Mouse (Mus musculus): ENCODE data around the gene Ap3s2.

Ap3s2 gene

DNA sequence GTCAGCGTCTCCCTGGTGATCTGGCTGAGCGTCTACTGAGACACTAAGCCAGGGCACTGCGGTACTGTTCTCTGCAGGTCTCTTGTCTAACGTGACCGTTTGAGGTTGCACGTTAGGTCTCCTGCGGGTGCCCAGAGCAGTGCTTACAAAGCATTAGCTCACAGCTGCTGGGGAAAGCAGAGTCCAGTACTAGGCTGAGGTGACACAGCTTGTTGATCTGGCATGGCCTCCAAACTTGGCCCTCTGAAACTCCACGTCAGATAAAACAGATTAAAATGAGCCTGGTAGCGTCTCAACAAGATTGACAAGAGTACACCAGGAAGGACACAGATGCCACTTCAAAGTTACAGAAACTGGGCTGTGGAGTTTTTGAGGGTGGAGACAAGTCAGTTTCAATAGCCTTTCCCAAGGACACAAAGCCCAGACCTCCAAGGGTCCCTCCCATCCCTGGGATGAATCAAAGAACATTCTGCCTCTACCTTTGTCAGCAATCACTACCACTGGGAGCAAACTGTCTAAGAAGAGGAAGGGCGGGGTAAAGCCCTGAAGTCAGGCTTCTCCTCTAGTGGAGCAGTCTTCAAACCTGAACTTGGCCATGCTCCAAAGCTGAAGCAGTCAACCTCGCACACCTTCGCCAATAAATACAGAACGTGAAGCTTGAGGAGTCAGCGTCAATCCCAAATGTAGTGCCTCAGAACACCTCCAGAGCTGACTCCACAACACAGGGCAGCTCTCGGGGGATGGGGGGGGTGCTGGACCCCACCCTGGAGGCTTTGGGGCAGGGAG, 29.8 kb downstream of the Ap3s2 start:
- no peak for ATAC-seq (ENCODE audit: low TSS enrichment)

DNA sequence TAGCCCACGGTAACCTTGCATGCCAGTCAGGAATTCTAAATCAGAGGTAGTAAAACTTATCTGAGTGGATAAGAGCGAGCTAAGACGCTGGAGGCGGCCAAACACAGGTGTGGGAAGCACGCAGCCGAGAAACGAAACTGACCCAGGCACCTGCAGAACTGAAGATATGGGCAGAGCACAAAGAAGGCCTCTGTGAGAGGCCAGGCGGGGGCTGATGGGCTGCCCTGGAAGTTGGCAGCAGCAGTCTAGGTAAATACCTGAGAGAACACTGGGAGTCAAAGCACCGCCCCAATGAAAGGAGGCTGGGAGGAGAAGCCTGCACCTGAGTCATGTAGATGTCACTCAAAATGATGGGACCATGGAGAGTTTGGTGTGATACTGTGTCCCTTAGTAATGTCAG, 31.8 kb downstream of the Ap3s2 start:
- ATAC-seq (ENCODE audit: low TSS enrichment): no peak

DNA sequence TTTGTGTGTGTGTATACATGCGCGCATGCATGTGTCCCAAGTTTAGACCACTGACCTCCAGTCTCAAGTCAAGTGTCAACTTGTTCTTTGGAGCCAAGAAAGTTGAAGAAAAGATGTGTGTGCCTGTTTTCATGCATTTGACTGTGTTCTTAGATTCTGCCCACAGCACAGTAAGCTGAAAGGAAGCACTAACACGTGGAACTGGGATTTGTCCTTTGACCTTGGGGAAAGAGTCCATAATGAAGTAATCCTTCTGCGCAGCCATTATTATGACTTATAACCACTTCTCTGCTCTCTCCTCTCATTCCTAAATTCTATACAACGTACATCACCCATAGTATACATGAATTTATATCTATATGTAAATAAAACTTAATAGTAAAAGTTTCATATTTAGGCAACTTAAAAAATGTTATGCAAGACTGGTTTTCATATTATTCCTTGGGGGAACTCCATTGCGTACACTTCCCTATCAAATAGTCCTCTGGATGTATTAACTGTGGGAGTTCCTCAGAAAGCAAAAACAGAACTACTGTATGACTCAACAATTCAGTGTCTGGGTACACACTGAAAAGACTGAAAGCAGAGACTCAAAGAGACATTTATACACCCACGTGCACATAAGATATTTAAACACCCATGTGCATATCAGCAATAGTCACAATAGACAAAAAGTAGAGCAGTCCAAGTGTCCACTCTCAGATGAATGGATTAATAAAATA, 36.7 kb downstream of the Ap3s2 start:
- no peak for ATAC-seq (ENCODE audit: low TSS enrichment)

DNA sequence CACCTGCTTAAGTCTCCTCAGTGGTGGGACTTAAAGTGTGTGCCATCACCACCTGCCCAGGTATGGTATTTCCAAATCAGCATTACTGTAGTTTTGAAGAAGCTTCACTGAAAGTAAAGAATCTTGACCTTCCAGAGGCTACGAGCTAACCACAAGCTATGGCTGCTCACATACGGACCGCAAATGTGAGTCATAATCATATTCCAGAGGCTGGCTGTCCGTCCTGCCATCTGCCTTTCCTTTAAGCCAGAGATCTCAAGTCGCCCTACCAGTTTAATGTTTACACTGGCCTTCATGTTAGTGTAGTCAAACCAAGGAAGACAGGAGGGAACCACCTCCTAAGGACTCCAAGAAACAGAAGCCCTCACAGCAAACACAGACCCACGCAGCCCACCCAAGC, 38.5 kb downstream of the Ap3s2 start:
- ATAC-seq (ENCODE audit: low TSS enrichment): no peak

DNA sequence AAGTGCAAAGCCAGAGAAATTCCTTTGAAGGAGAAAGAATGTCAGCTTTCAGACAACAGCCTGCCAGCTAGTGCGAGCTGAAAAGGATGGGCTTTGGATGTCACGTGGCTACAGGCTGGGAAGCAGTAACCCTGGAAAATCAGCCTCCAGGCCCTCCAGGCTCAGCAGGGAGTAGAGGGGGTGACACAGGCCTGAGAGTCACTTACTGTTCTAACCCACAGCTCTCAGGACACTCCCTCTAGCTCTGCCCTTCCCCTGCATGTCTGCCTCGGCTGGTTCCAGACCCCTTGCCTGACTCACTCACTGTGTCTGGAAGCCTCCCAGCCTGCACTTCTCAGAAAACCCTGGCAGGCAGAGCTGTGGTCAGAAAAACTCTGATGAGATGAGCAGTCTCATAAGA, 39.5 kb downstream of the Ap3s2 start:
- no peak for ATAC-seq (ENCODE audit: low TSS enrichment)

DNA sequence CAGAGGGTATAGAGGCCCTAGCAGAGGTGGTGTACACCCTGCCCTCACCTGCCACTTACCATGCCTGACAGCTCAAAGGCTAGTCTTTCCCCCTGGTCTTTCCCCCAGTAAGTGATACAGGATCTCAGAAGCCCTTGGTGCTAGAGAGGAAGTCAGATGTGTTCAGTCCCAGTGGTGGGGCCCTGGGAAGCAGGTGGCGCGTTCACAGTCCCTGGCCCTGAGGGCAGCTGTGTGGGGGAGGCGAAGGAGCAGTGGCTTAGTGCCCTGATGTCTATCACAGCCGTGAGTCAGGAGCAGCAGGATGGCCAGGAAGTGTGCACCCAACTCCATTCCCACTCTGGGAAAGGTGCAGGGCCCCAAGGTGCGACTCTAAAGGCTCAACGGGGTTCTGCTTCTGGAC, 40.4 kb downstream of the Ap3s2 start:
- no peak for ATAC-seq (ENCODE audit: low TSS enrichment)

DNA sequence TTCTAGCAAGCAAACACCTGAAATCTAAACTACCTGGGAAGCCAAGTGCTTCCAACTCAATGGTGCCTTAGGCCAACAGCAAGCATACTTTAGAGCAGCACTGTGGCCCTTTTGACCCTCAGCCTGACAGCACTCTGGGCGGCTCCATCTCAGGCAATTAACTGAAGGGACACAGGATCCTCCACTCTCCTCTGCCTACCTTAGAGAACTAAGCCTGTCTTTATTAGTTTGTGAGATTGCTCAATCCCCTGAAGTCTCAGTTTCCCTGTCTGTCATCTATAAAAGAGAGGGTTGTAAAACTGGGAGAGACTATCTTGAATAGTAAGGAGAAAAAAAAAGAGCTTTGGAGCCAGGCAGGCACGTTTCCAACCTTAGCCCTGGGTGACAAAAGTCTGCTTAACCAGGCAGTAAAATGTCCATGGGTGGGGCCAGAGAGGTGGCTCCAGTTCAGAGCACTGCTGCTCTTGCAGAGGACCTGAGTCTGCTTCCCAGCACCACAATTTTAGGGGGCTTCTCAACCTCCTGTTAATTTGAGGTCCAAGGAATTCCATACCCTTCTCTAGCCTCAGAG, 41.9 kb downstream of the Ap3s2 start:
- no peak for ATAC-seq (ENCODE audit: low TSS enrichment)

DNA sequence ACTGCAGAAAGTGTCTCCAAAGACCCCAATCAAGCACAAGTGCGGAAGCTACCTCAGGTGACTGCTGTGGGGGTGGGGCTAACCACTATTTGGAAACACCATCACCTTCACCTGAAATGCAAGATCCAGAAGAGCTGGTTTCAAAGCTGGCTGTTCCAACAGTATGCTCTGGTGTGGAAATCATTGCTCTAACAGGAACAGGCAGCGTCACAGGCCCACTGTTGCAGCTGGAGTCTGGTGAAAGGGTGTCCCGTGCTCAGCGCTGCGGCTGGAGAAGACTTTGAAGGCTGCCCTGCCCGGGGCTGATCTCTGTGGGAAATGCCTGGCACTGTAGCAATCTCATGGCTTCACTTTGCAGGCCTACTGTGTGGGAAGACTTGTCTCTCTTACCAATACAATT, 47.0 kb downstream of the Ap3s2 start:
- no peak for ATAC-seq (ENCODE audit: low TSS enrichment)

DNA sequence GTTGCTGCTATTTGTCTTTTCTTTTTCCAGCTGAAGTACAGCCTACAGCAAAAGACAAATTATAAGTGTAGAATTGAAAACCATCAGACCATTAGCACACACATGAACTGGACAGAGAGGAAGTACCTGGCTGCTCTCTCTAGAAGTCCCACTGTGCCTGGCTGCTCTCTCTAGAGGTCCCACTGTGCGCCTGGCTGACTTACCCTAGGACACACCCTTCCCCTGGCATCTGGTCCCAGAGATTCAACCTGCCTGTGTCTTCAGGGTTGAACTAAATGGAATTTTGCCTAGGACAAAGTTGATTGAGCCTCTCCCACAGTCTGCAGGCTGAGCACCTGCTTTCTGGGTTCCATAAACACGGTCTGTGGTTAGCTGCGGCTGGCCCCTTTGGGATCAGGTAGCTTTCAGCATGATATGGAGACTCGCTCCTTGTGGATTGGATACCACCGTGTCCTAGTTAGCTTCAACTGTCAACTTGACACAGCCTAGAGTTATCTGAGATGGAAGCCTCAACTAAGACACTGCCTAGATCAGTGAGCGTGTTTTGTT, 48.6 kb downstream of the Ap3s2 start:
- ATAC-seq (ENCODE audit: low TSS enrichment): no peak

DNA sequence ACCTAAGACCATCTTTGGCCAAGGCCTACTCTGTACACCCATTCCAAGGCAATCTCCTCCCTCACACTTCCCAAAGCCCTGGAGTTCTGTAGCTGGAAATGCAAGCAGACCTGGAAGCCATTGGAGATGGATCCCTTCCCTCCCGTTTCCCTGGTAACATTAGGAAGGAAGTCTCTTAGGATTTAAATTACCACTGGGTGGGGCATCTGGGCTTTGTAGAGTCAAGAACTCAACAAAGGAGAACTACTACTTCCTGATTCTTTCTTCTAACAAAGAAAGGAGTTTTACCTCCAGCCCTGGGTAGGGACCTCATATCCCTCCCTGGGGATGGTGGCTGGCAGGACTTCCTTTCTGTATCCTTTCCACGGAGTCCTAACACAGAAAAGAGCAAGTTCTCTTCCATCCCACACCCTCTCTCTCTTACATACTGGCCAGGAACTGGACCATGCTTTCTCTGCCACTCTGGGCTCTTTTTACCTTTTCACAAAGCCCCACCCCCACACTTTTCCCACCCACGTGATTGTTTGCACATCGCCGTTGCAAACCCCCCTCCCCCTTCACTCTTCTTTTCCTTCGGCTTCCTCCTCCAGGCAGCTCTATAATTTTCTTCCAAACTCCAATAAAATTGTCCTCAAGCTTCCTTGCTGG, 51.3 kb downstream of the Ap3s2 start:
- ATAC-seq (ENCODE audit: low TSS enrichment): no peak

DNA sequence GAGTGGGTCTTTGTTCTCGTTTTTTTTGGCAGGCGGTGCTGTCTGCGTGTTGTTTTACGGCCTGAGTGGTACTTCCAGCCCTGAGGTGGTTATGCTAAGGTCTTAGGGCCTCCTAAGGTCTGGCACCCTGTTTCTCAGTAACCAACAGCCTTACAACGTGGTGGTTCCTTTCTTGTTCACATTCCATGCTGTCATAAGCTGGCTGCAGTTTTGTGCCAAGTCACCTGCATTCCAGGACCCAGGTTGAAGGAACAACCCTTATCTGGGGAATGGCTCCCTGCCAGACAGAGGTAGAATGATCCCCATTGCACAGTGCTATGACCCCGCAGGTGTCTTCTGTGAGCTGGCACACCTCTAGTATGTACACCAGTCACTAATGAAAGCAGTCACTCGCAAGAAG, 52.0 kb downstream of the Ap3s2 start:
- ATAC-seq (ENCODE audit: low TSS enrichment): no peak

DNA sequence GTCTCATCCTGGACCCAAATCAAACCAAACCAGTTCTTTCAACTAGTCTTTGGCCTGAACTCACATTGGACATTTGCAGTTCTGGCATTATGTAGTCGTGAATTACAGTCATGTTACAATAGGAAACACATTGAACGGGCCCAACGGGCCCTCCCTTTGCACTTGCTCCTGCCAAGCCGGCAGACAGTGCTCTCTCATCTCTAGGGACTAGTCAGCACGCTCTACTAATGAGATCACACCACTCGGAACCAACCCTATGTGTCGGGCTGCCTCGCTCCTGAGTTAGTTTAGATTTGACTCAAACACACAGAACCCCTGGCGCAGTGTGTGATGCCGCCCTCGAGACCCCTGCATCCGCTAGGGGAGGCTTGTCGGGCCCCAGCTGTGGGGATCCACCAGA, 52.6 kb downstream of the Ap3s2 start:
- no peak for ATAC-seq (ENCODE audit: low TSS enrichment)

DNA sequence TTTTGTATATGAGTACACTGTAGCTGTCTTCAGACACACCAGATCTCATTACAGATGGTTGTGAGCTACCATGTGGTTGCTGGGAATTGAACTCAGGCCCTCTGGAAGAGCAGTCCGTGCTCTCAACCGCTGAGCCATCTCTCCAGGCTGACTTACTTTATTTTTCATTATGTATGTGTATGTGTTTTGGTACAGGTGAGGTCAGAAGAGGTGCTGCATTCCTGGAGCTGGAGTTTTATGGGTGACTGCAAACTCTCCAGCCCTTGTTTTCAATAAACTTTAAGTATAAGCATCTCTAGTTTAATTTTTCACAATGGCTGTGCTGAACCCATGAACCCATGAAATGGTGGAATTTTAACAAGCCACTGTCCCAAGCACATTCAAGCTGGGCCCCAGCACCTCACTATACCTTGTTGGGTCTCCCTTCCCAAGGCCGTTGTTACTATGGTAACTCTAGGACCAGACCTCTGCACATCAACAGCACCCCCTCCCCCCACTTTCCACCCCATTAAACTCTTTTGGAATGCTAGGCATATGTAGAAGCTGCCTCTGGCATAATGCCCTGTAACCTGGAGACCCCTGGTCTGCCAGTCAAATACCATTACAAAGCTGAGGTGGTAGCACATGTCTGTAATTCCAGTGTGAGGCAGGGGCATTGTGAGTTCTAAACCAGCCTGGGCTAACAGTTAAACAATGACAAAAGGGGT, 54.0 kb downstream of the Ap3s2 start:
- no peak for ATAC-seq (ENCODE audit: low TSS enrichment)

DNA sequence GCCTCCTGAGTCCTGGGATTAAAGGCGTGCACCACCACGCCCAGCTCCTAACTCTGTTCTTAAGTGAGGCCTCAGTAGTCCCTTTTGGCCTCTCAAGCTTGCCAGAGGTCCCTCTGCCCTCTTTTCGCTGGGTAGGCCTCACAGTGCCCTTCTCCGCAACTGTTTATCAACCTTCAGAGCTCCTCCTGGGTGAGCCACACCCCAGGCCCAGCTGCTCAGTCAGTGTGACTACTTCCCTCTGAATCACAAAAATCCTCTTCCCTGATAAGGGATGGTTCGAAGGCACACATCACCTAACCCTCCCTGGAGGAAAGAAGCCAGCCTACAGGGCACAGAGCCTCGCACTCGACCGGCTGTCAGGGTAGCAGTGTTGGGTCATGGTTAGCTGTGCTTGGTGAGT, 58.7 kb downstream of the Ap3s2 start:
- ATAC-seq (ENCODE audit: low TSS enrichment): no peak

DNA sequence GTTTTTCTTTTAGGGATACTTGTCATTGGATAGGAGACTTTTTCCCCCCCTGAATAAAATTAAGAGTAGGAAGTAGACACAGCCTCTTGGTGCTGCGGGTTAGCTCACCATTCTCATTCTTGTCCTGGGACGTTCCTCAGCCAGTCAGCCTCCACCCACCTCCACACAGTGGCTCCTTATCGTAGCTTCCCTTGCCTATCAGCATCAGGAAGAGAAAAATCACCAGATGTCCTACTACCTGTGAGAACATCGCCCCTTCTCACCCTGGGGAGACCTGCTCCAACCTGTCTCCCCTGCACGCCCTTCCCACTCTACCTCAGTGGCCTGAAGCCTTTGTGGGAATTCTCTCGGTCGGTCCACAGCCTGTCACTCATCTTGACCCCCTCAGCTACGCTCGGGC, 59.6 kb downstream of the Ap3s2 start, which contains the start of gene Anpep:
Anpep (minus strand) TSS at position 249 of the 400 bp plus-strand sequence.
- no peak for ATAC-seq (ENCODE audit: low TSS enrichment)

DNA sequence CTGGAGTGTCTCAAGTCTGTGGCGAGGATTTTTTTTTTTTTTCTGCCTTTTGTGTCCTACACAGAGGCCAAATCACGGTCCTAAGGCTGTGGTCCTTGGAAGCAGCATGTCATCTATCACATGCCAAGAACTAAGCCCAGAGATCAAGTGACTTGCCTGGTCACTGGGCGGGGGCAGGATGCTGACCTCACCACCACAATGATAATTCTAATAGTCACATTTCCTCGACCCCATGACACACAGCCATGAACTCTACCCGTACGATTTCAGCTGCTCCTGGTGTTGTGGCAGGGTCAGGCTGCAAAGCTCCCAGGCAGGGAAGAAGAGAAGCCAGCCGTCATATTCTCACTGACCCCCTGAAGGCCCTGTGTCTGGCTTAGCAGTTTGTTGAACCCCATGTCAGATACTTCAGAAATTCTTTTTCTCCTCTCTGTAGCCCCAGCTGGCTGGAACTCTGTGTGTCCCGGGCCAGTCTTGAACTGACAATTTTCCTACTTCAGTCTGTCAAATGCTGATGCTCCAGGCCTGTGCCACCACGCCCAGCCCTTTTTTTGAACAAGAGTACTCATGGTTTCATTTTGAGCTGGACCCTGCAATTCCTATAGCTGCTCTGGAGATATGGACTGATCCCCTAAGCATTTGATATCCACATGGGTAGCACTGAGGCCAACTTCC, 61.4 kb downstream of the Ap3s2 start:
- ATAC-seq (ENCODE audit: low TSS enrichment): no peak

DNA sequence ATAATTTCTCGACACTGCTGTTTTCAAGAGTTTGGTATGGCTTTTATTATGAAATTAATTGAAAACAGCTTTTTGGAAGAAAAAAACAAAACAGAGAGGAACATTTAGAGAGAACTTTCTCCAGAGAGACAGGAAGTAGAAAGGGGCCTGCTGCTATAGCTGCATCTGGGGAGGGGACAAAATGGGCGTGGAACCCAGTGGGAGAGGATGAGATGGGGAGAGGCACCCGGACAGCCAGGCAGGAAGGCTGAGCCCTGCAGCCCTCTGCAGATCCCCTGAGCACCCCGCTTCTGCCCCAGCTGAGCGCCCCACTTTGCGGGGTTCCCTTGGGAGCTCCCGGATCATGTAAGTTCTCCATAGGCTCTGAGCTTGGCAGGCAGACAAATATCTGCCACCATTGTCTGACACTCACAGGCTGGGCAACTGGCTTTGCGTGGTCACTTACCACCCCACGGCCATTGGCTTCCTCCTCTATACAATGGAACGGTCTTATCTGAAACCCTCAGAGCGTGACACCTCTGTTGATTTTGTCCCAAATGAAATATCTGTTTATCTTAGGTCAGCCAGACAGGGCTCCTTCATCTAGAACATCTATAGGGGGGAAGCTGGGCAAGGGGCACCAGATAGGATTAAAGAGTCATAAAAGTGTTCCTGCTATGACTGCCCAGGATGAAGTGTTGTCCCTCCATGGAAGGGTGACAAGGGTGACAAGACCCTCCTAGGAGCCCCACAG, 62.1 kb downstream of the Ap3s2 start:
- no peak for ATAC-seq (ENCODE audit: low TSS enrichment)

DNA sequence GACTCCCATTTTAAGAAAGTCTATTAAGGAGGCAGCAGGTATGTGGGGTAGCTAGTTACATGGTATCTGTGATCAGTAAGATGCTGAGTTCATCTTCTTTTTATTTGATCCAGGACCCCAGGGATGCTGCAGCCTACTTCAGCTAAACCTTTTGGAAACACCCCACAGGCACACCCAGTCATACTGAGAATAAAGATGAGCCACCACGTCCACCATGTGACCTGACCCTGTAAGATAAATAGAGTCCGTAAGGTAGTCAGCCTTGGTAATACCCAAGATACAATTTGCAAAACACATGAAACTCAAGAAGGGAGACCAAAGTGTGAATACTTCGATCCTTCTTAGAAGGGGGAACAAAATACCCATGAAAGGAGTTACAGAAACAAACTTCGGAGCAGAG, 64.1 kb downstream of the Ap3s2 start:
- no peak for ATAC-seq (ENCODE audit: low TSS enrichment)

DNA sequence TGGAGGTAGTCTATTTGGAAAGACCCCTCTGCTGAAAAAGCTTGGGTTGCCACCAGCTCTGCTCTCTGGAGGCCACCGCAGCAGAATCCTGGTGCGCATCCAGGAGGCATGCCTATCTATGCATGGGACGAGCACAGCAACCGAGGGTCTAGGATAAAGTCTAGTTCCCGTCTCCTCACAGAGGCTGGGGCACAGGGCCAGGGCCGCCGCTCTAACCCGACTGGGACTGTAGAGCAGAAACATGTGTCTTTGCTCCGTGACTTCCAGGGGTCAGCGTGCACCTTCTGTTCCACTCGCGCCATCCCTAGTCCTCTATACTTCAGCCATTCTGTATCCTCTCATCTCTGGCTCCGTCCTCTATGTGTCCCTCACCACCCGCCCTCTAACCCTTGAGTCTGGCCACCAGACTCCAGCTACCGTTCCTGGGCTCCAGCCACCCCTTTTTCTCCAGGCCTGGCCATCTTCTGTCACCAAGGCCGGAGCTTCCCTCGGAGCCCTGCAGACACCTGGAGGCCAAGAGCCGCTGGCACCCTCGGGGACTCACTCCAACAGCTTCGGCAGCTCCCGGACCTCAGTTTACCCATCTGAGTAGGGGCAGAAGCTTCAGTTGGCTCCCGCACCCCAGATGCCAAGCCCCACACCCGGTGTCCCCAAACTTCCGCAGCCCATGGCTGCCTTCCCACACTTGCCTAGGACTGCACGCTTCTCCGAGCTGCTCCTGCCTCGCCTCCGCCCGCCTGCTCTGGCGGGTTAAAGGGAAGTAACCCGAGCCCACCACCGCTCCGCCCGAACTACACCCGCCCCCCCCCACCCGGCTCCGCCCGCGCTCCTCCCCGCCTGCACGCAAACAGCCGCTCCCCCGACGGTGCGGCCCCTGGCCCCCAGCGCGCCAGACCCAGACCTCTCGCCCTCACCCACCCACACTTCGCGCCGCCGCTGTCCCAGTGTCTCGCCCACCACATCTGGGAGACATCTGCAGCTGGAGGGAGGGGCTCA, 72.7 kb downstream of the Ap3s2 start:
- ATAC-seq (ENCODE audit: low TSS enrichment): no peak
